Mouse (Mus musculus): ENCODE results near the gene Foxf2.
A peak's percentile ranks its signal among the peaks of the same experiment; 100 is the strongest.

The Foxf2 gene

GRCm38 (mm10) chr13:31626183-31626801 is 676 bp downstream of the Foxf2 start:
- no peak for DNase-seq (ENCODE audit: low spot score in 2 of 2)

DNA sequence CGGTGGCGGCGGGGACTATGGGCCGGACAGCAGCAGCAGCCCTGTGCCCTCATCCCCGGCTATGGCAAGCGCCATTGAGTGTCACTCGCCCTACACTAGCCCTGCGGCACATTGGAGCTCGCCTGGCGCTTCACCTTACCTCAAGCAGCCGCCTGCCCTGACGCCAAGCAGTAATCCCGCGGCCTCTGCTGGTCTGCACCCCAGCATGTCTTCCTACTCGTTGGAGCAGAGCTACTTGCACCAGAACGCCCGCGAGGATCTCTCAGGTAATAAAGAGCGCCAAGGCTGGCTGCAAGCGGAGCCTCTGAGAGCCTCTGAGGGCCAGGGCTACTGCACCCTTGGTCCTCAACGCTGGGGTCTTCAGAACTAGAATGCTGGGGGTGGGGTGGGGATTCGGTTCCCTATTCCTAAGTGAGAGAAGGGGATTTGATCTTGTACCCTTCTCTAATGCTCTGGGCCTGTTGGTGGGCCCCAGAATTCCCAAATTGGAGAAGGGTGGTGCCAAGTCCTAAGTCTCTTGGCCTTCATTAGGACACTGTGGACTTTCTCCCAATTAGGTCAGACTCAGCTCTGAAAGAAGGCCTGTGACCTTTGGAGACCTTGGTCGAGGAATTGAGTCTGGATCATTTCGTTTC is 1.5 kb downstream of the Foxf2 start:
- DNase-seq (ENCODE audit: low spot score in 2 of 2), result no peak

DNA sequence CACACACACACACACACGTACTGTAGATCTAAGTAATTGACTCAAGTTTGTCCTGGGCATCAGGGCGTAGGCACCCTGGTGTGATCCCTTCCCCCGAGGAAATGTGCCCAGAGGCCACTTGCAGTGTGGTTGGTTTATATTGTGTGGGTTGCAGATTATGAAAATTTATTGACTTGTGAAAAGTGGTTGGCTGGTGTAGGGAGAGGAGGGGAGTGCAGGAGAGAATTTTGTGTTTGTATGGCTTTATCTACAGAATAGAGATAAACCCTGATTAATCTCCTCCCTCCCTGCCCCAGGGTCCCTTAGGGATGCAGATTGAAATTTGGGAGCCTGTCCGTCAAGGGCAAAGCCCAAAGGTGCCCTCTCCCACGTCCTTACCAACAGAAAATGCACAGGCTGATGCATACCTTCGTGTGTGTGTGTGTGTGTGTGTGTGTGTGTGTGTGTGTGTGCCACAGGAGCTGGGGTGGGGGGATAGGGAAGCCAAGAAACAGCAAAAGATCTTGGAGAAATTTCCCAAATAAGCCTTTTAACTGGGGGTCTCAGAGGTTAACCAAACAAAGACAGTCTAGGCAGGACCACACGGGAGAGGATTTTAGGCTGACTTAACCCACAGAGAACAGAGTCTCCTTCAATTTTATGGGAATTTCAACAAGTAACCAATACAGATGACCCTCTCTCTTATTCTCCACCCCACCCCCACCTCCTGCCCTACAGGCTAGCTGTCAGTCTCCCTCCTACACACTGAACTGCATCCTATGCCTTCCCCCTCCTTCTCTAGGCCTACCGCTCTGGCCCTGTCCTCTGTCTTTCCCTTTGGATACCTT is 2.5 kb downstream of the Foxf2 start:
- no peak for DNase-seq (ENCODE audit: low spot score in 2 of 2)

GRCm38 (mm10) chr13:31628691-31629180 is 3.1 kb downstream of the Foxf2 start:
- no peak for DNase-seq (ENCODE audit: low spot score in 2 of 2)

- no peak for DNase-seq (ENCODE audit: low spot score in 2 of 2)
Observed at GRCm38 (mm10) chr13:31629321-31629851, 3.8 kb downstream of the Foxf2 start.

DNA sequence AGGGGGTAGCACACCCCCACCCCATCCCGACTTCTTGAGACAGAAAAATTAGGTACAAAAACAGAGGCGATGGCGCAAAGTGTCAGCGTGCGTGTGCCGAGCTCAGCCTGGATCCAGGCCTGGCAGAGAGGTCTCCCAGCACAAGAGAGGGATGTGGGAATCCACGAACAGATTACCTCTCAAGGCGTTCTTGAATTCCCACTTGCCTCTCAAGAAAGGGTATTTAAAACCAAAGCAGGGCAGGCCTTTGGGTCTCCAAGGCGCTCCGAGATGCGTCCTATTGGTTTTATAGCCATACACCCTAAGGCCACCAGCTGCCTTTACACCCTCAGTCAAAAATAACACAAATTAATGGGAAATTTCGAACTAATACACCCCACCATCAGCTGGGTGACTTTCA is 4.4 kb downstream of the Foxf2 start:
- DNase-seq (ENCODE audit: low spot score in 2 of 2), result no peak

DNA sequence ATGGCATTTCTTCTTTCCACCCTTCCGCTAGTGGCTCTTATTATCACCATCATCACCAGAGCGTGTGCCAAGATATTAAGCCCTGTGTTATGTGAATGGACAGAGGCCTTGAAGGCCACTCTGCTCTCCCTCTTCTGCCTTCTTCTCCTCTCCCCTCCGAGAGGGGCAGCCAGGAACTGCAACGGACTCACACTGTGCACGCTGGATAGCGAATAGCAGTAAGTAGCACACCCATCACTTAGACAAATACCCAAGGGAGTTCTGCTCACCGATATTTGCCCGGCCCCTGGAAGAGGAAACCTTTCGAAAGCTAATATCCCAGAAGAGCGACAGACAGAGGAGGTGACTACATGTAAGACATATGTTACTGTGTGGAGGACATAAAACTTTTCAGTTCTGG is 4.9 kb downstream of the Foxf2 start:
- DNase-seq (ENCODE audit: low spot score in 2 of 2), result no peak

- DNase-seq (ENCODE audit: low spot score in 2 of 2), result no peak
Observed at GRCm38 (mm10) chr13:31631291-31631690, 5.7 kb downstream of the Foxf2 start.

DNA sequence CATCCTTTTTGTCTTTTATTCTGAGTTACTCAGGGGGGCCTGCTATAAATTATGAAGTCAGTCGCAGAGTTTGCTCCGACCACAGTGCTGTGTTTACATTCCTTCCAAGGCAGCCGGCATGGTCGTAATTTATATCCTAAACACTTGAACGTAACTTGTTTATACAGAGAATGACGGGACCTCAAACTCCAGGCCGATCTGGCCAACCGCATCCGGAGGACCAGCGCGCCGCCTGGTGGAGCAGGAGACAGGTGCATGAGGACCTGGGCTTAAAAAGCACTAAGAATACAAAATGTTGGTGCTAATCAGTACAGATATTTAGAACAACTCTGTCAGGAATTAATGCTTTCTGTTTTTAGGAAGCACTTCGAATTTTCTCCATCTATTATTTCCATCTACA is 6.8 kb downstream of the Foxf2 start:
- DNase-seq (ENCODE audit: low spot score in 2 of 2), result peak in 1 of 2 experiments; percentile 39

DNA sequence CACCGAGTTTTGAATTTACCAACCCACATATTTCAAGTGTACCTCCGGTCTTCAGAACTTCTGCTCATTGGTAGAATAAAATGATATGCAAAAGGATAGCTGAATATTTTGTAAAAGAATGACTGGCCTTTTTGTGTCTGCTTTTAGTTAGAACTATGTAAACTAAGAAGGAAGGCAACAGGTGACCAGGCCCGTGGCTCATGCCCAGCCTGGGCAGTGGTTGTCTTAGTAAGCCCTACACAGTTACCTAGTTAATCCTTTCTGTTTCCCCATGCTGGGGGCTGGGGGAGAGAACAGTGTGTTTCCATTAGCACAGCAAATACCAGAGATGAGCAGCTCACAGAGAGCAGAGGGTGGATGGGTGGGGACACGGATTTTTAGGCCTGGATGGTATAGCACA is 7.6 kb downstream of the Foxf2 start:
- no peak for DNase-seq (ENCODE audit: low spot score in 2 of 2)

DNA sequence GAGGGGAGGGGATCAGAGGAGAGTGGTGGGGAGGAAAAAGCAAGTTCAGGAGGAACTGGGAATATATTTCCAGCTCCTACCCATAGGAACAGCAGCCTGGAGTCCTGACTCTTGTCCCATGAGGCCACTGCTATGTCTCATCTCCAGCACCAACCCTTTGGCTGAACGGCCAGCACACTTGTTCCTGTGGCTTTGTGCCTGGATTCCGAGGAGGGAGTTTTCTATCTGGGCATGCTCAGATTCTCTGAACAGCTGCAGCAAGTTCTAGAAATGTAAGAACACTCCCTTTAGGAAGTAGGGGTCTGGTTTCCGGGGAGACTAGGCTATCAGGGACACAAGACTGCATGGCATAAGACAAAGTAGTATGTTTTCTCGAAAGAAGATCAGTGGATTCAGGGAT is 9.9 kb downstream of the Foxf2 start:
- no peak for DNase-seq (ENCODE audit: low spot score in 2 of 2)

DNA sequence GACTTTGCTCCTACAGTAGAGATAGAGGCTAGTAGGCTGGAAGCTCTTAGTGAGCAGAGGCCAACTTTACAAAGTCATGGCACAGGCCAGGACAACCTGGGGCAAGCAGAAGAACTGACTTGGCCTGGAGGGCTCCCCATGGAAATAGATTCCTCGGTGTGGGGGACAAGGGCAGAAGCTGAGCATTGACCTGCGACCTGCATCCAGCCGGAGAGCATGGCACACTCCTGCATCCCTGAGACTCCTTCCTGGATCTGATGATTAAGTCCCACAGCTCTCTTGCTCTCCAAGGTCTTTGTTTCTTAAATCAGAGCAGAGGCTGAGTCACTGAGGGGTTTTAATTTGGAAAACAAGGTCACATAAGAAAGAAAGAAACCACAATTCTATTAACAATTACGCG is 15.9 kb downstream of the Foxf2 start:
- no peak for DNase-seq (ENCODE audit: low spot score in 2 of 2)

DNA sequence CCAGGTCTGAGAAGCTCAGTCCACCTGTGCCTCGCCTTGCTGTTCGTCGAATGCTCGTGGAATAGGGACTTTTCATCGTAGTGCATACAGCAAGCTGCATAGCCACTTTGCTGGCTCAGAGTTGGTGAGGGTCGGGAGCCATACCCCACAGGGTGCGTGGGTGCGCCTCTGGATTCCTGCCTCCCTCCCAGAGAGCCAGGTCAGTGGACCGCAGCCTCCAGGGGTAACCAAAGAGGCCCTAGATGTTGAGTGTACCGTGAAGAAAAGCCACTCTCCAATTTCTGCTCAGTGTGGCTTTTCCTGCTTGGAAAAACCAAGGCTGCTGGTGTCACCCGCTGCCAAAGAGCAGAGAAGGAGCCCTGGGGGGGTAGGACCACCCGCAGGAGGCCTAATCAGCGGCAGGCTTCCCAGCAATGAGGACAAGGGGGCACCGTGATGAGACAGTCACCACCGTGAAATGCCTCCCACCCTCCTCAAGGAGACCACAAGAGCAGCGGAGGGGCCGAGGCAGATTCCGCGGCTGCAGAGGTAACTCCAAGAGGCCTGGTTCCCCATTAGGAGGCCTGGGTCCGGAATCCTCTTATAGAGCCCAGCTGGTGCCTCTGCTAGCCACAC is 26.6 kb downstream of the Foxf2 start:
- no peak for DNase-seq (ENCODE audit: low spot score in 2 of 2)

GRCm38 (mm10) chr13:31656249-31656648 is 30.6 kb downstream of the Foxf2 start:
- no peak for DNase-seq (ENCODE audit: low spot score in 2 of 2)

DNA sequence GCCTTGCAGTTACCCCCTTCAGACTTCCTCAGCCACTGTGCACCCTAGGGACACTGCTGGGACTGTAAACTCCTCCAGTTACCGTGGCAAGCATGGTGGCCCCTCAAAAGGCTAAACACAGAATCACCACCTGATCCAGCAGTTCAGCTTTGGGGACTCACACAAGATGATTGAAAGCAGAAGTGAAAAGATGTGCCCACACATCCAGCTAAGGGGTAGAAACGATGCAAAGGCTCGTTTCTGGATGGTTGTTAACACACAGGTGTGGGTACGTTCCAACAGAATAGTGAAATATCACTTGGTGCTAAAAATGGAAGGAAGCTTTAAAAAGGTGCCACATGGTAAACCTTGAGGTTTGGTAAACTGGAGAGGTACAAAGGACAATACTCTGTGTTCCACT is 32.6 kb downstream of the Foxf2 start:
- no peak for DNase-seq (ENCODE audit: low spot score in 2 of 2)

GRCm38 (mm10) chr13:31658963-31659362 is 33.3 kb downstream of the Foxf2 start:
- DNase-seq (ENCODE audit: low spot score in 2 of 2), result peak in 1 of 2 experiments; percentile 5

DNA sequence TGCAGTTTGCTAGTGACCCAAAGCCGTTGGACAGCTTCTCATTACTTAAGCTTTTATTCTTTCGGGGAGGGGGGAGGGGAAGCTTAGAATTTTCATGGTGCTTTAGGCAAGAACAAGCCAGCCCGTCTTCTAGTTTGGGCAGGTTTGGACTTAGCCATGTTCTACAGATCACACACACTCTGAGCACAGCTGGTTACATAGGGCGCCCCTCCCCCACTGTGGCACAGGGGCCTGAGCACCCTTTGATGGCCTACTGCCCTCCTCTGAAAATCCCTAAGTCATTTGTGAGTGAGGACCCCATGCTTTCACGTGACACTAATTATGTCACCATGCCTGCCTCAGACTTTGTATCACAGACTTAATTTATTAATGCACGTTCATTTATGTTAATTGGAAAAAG is 35.6 kb downstream of the Foxf2 start:
- DNase-seq (ENCODE audit: low spot score in 2 of 2), result no peak

DNA sequence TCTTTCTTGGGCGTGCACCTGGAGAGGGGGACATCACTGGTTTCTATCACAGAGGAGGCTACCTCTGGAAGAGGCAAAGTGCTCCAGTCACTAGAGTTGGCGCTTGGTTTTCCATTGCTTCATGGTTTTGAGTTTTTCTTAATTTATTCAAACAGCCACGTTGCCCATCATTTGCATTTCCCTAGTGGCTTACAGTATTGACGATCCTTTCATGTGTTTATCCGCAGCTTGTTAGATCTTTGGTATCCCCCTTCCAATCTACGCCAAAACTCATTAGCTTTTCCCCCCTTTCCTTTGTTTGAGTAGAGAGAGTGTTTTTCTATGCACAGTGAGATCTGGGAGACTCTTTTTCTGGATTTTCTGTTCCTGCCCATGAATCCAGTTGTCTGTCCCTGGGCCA is 39.8 kb downstream of the Foxf2 start:
- DNase-seq (ENCODE audit: low spot score in 2 of 2), result no peak

GRCm38 (mm10) chr13:31667919-31668524 is 42.4 kb downstream of the Foxf2 start:
- no peak for DNase-seq (ENCODE audit: low spot score in 2 of 2)

DNA sequence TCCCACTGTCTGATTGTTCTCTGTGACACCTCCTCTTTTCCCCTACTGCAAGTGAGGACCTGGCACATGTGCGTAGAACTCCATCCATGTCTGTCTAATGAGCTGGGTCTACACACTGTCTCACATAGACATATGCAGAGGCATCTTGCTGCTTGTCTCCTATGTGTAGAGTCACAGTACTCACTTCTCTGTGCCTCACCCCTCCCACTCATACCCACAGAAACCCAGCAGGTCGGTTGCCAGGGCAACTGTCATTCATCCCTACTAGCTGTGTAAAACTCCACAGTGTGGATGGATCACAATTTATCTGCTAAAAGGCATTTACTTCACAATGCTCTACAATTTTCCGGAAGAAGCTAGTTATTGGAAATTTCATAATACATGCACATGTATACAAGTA is 46.5 kb downstream of the Foxf2 start:
- no peak for DNase-seq (ENCODE audit: low spot score in 2 of 2)

Data from spleen, postnatal 14 days (tissue).